Mouse (Mus musculus) CH12.LX (cell line): ENCODE measurements at regions not wholly inside any gene's neighbourhood (a gene's known extent, or its start where the extent isn't known, plus 50 kb on each side); places are given as distances from the start of the nearest gene placed in this dataset.

Source experiments
- DNase-seq: peaks from one replicate; pipeline ENCODE4 v3.0.0-alpha.2; 2013; ENCODE audit errors: extremely low read depth
- H3K27ac ChIP-seq: 2 replicates; pipeline ENCODE4 v1.5.1; 2012; ENCODE audit warnings: low read depth, mild to moderate bottlenecking, control low read depth, moderate library complexity; ENCODE audit not compliant: insufficient read depth
- H3K27me3 ChIP-seq: replicated peaks from 2 replicates; pipeline ENCODE3; 2012; ENCODE audit warnings: inconsistent platforms
- H3K36me3 ChIP-seq, 2 experiments: replicated peaks in 1 of 2; 2 replicates each; pipeline versions ENCODE3 to v1.6.1; 2012; ENCODE audit warnings: inconsistent platforms in 1 of 2, low read length in 1 of 2, mild to moderate bottlenecking in 1 of 2, mixed read lengths in 1 of 2, moderate library complexity in 1 of 2; ENCODE audit not compliant: control insufficient read depth in 1 of 2, insufficient read depth in 1 of 2
- H3K4me1 ChIP-seq, 2 experiments: 2 replicates each; pipeline ENCODE4 v1.6.1; 2012; ENCODE audit warnings: inconsistent platforms in 1 of 2, moderate library complexity in 1 of 2; ENCODE audit not compliant: insufficient read depth in 2 of 2, control insufficient read depth in 1 of 2
- H3K4me2 ChIP-seq: 2 replicates; pipeline ENCODE4 v1.6.1; 2012; ENCODE audit warnings: low read depth, mild to moderate bottlenecking, control low read depth; ENCODE audit not compliant: poor library complexity, insufficient read depth, severe bottlenecking
- H3K4me3 ChIP-seq, 3 experiments: fragments of 150-350 bp in 1 of 3; sonication (generic) in 1 of 3; replicated peaks in 1 of 3; 2 replicates each; pipeline versions ENCODE3 to v1.5.1; 2011 to 2012; ENCODE audit warnings: low read depth in 2 of 3, low read length in 2 of 3, mild to moderate bottlenecking in 2 of 3, moderate library complexity in 2 of 3, control low read depth in 1 of 3, improper control_type of control experiment in 1 of 3, inconsistent platforms in 1 of 3, mixed read lengths in 1 of 3; ENCODE audit not compliant: poor library complexity in 1 of 3
- H3K79me2 ChIP-seq: replicated peaks from 2 replicates; pipeline ENCODE4 v1.6.1; 2012; ENCODE audit warnings: mild to moderate bottlenecking, moderate library complexity; ENCODE audit not compliant: control insufficient read depth, poor library complexity, insufficient read depth, severe bottlenecking; ENCODE audit errors: extremely low read depth
- H3K9ac ChIP-seq: 2 replicates; pipeline ENCODE4 v1.6.1; 2012; ENCODE audit warnings: low read depth, mild to moderate bottlenecking, control low read depth, moderate library complexity; ENCODE audit not compliant: insufficient read depth
- H3K9me3 ChIP-seq: replicated peaks from 2 replicates; pipeline ENCODE3; 2012; ENCODE audit warnings: low read length, inconsistent platforms, mixed read lengths
- CHD1 ChIP-seq: IDR thresholded peaks from 2 replicates; pipeline ENCODE4 v1.6.1; 2012; ENCODE audit warnings: low read depth, low read length, improper control_type of control experiment, inconsistent platforms
- CHD2 ChIP-seq: IDR thresholded peaks from 2 replicates; pipeline ENCODE4 v1.6.1; 2011; ENCODE audit warnings: low read length, improper control_type of control experiment
- CTCF ChIP-seq, 2 experiments: IDR thresholded peaks in 1 of 2; conservative IDR thresholded peaks in 1 of 2; 2 replicates each; pipeline ENCODE4 v1.5.1; 2011 to 2012; ENCODE audit warnings: low read depth in 2 of 2, low read length in 2 of 2, improper control_type of control experiment in 1 of 2, inconsistent platforms in 1 of 2, mild to moderate bottlenecking in 1 of 2, moderate library complexity in 1 of 2
- ELF1 ChIP-seq: IDR thresholded peaks from 2 replicates; pipeline ENCODE4 v1.6.1; 2014; ENCODE audit warnings: low read depth, mild to moderate bottlenecking, inconsistent platforms, low read length, improper control_type of control experiment
- EP300 ChIP-seq: IDR thresholded peaks from 2 replicates; pipeline ENCODE4 v1.6.1; 2011; ENCODE audit warnings: low read length, improper control_type of control experiment
- HCFC1 ChIP-seq: IDR thresholded peaks from 2 replicates; pipeline ENCODE4 v1.6.1; 2012; ENCODE audit warnings: low read depth, mild to moderate bottlenecking, inconsistent platforms, low read length, improper control_type of control experiment
- JUN ChIP-seq: IDR thresholded peaks from 2 replicates; pipeline ENCODE4 v1.6.1; 2011; ENCODE audit warnings: low read depth, mild to moderate bottlenecking, low read length, improper control_type of control experiment, moderate library complexity; ENCODE audit not compliant: insufficient read depth
- JUND ChIP-seq: conservative IDR thresholded peaks from 2 replicates; pipeline ENCODE4 v1.6.1; 2011; ENCODE audit warnings: low read depth, low read length, improper control_type of control experiment
- KAT2A ChIP-seq: IDR thresholded peaks from 2 replicates; pipeline ENCODE4 v1.6.1; 2012; ENCODE audit warnings: low read length, improper control_type of control experiment, inconsistent platforms; ENCODE audit not compliant: insufficient replicate concordance
- MAX ChIP-seq: IDR thresholded peaks from 2 replicates; pipeline ENCODE4 v1.6.1; 2011; ENCODE audit warnings: low read length, improper control_type of control experiment
- MEF2A ChIP-seq: IDR thresholded peaks from 2 replicates; pipeline ENCODE4 v1.6.1; 2014; ENCODE audit warnings: low read depth, mild to moderate bottlenecking, inconsistent platforms, low read length, improper control_type of control experiment, borderline replicate concordance
- MXI1 ChIP-seq: IDR thresholded peaks from 2 replicates; pipeline ENCODE4 v1.6.1; 2011; ENCODE audit warnings: mild to moderate bottlenecking, low read depth, low read length, improper control_type of control experiment
- MYC ChIP-seq: IDR thresholded peaks from 2 replicates; pipeline ENCODE4 v1.6.1; 2011; ENCODE audit warnings: low read depth, mild to moderate bottlenecking, improper control_type of control experiment, low read length
- NELFE ChIP-seq: IDR thresholded peaks from 2 replicates; pipeline ENCODE4 v1.6.1; 2011; ENCODE audit warnings: low read depth, low read length, improper control_type of control experiment
- POLR2A ChIP-seq: IDR thresholded peaks from 2 replicates; pipeline ENCODE4 v1.6.1; 2011; ENCODE audit warnings: low read depth, mild to moderate bottlenecking, improper control_type of control experiment, low read length
- POLR2AphosphoS2 ChIP-seq: IDR thresholded peaks from 2 replicates; pipeline ENCODE4 v1.6.1; 2011; ENCODE audit warnings: low read depth, low read length, improper control_type of control experiment
- RCOR1 ChIP-seq: conservative IDR thresholded peaks from 2 replicates; pipeline ENCODE4 v1.6.1; 2012; ENCODE audit warnings: low read depth, mild to moderate bottlenecking, inconsistent platforms, low read length, improper control_type of control experiment
- TCF12 ChIP-seq: IDR thresholded peaks from 2 replicates; pipeline ENCODE4 v1.6.1; 2014; ENCODE audit warnings: low read depth, mild to moderate bottlenecking, inconsistent platforms, low read length, improper control_type of control experiment
- UBTF ChIP-seq: IDR thresholded peaks from 2 replicates; pipeline ENCODE4 v1.6.1; 2012; ENCODE audit warnings: low read depth, mild to moderate bottlenecking, inconsistent platforms, low read length, improper control_type of control experiment, moderate library complexity
- USF1 ChIP-seq: IDR thresholded peaks from 2 replicates; pipeline ENCODE4 v1.6.1; 2014; ENCODE audit warnings: low read depth, mild to moderate bottlenecking, inconsistent platforms, low read length, improper control_type of control experiment
- USF2 ChIP-seq: conservative IDR thresholded peaks from 2 replicates; pipeline ENCODE4 v1.6.1; 2011; ENCODE audit warnings: low read depth, low read length, improper control_type of control experiment
- dilution Hi-C: fragments of 300-500 bp; cut with MboI; formaldehyde crosslinking; loops from 2 replicates; pipeline ENCODE4 v1.14.3; 2020; ENCODE audit warnings: low sequenced_read_pairs; ENCODE audit not compliant: extremely low pct_unique_long_range_greater_than_20kb, extremely low pct_ligation_motif_present
- in situ Hi-C: fragments of 300-500 bp; cut with MboI; formaldehyde crosslinking; loops from 3 replicates; pipeline ENCODE4 v1.14.3; 2019; ENCODE audit warnings: low sequenced_read_pairs, low pct_ligation_motif_present, low pct_unique_long_range_greater_than_20kb, mixed read lengths

DNA sequence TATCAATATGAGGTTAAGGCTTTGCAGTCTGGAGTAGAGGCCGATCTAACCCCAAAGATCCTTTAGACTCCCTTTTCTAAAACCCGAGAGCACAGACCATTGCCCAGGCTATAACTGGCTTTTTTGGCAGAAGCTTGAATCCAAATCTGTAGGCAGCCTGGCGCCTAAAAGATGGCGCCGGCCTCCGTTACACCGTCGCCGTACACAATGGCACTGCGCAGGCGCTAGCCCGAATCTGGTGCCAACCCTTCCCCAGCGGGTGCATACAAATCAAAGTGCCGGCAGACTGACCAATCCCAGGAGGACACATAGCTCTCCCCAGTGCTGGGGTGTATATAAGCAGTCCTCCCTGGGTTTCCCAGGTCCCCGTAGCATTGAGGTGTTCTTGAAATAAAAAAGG is 884.9 kb upstream of the Cdh10 start:
- H3K79me2 ChIP-seq: no peaks in the 10 kb centered on the region
- dilution Hi-C loops: no loop called here
- no peak overlapping the region for H3K27ac ChIP-seq
- H3K4me2 ChIP-seq: no peak overlapping the region
- DNase-seq: no peak
- H3K4me3 ChIP-seq: no peak overlapping the region
- TF ChIP-seq JUN (no peak), KAT2A (no peak), HCFC1 (no peak), ELF1 (no peak), USF1 (no peak), POLR2A (no peak), POLR2AphosphoS2 (no peak)
- in situ Hi-C loops: no loop called here
- H3K9me3 ChIP-seq: peaks cover 21% of the 10 kb centered on the region
- H3K36me3 ChIP-seq: no peaks in the 10 kb centered on the region
- no peaks in the 10 kb centered on the region for H3K4me1 ChIP-seq
- H3K9ac ChIP-seq: no peak overlapping the region
- H3K27me3 ChIP-seq: no peaks in the 10 kb centered on the region

DNA sequence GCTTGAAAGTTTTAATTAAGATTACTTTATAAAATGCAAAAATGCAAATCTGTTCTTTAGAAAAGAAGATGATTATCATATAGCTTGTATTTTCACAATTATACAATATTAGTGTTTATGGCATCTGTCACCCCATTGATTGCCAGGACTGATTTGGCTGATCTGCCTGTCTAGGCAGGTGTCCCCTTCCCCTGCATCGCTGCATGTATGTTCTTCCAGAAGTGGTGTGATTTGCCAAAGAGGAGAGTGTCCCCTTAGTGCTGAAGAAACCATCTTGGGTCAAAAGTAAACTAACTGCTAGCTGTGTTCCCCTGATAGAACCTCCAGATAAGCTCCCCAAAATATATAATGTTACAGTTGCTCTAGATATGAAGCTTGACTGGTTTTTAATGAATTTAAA is 883.3 kb upstream of the Cdh10 start:
- H3K4me1 ChIP-seq: no peaks in the 10 kb centered on the region
- no peak overlapping the region for H3K4me2 ChIP-seq
- no peaks in the 10 kb centered on the region for H3K36me3 ChIP-seq
- dilution Hi-C loops (no loop called here), in situ Hi-C loops (no loop called here)
- H3K79me2 ChIP-seq: no peaks in the 10 kb centered on the region
- no peak overlapping the region for H3K27ac ChIP-seq
- TF ChIP-seq CHD1: no peak
- no peak for TF ChIP-seq MEF2A
- no peak for TF ChIP-seq MAX
- TF ChIP-seq HCFC1: no peak
- TF ChIP-seq MYC: no peak
- no peak for TF ChIP-seq RCOR1
- TF ChIP-seq USF1: no peak
- TF ChIP-seq TCF12: no peak
- TF ChIP-seq CHD2: no peak
- no peak for TF ChIP-seq POLR2AphosphoS2
- TF ChIP-seq NELFE: no peak
- TF ChIP-seq UBTF: no peak
- TF ChIP-seq CTCF (conservative IDR thresholded peaks at IDR 0.05 in 1 of 2, IDR thresholded peaks at IDR 0.05 in 1 of 2; ENCODE audit: low read depth in 2 of 2, low read length in 2 of 2): no peak
- no peak overlapping the region for H3K4me3 ChIP-seq
- peaks cover 23% of the 10 kb centered on the region for H3K9me3 ChIP-seq
- H3K9ac ChIP-seq: no peak overlapping the region
- H3K27me3 ChIP-seq: no peaks in the 10 kb centered on the region
- no peak for DNase-seq

DNA sequence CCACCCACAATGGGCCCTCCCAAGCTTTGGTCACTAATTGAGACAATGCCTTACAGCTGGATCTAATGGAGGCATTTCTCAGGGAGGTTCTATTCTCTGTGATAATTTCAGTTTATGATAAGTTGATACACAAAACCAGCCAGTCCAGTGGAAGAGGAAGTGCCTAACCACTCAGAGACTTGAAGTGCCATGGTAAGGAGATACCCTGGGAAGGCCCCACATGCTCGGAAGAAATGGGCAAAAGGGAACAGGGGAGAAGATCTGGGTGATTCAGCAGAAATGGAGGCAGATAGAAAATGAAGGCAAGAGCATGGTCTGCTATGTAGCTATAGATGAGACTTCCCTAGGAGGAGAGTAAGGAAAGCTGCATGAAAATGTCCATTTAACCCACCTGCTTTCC is 856.0 kb upstream of the Cdh10 start:
- in situ Hi-C loops: no loop called here
- H3K4me2 ChIP-seq: no peak overlapping the region
- H3K27me3 ChIP-seq: no peaks in the 10 kb centered on the region
- no peaks in the 10 kb centered on the region for H3K36me3 ChIP-seq
- no peak for DNase-seq
- no peak overlapping the region for H3K4me3 ChIP-seq
- peaks cover 19% of the 10 kb centered on the region for H3K9me3 ChIP-seq
- H3K79me2 ChIP-seq: no peaks in the 10 kb centered on the region
- dilution Hi-C loops: no loop called here
- no peak overlapping the region for H3K9ac ChIP-seq
- H3K4me1 ChIP-seq: no peaks in the 10 kb centered on the region
- no peak overlapping the region for H3K27ac ChIP-seq
- no peak for TF ChIP-seq POLR2AphosphoS2
- TF ChIP-seq MAX: no peak
- TF ChIP-seq MXI1: no peak
- no peak for TF ChIP-seq EP300
- TF ChIP-seq USF2: no peak
- TF ChIP-seq ELF1: no peak
- TF ChIP-seq JUND: no peak
